Mouse (Mus musculus) ovary, adult 10 weeks (tissue): ENCODE results near the gene Lao1. TPM values are rescaled to one million over a fixed set of nuclear protein-coding genes. Genes with fewer than 3 reads are reported as not detected.

ENCODE experiments used
- polyA plus RNA-seq: library from polyadenylated mRNA; stranded (reverse); fragments of 350-450 nt; fragmentation: Illumina TruSeq; extraction: RNeasy Lipid Tissue Mini Kit (QIAGEN cat#74804); gene quantifications from one replicate; pipeline ENCODE4 v1.2.3, GENCODE M21; 2014

Gene Lao1
- polyA plus RNA-seq, result 0.43 TPM

GRCm38 (mm10) chr4:118961141-118961628 is at the start of gene Lao1:
Gene Lao1, plus strand, starts transcription at chr4:118961578.

GRCm38 (mm10) chr4:118917365-118917764 is 44.0 kb upstream of the Lao1 start, which contains the start of gene Olfr1329:
Gene Olfr1329, minus strand, starts transcription at chr4:118917465.

GRCm38 (mm10) chr4:118938512-118938911 is 22.9 kb upstream of the Lao1 start, which contains the start of gene Olfr1328:
Gene Olfr1328, minus strand, starts transcription at chr4:118938612.

Other genes with a start within 250 kb of the Lao1 start
- not detected for gene Olfr1340, start 241.4 kb upstream of the Lao1 start, polyA plus RNA-seq
- gene Olfr1339, start 229.4 kb upstream of the Lao1 start, polyA plus RNA-seq, result not detected
- not detected for gene Olfr1338, start 202.8 kb upstream of the Lao1 start, polyA plus RNA-seq
- not detected for gene Olfr1337, start 179.0 kb upstream of the Lao1 start, polyA plus RNA-seq
- gene Olfr1335, start 151.6 kb upstream of the Lao1 start, polyA plus RNA-seq, result not detected
- gene Olfr1333, start 125.3 kb upstream of the Lao1 start, polyA plus RNA-seq, result not detected
- not detected for gene Olfr1331, start 96.9 kb upstream of the Lao1 start, polyA plus RNA-seq
- gene Olfr1330, start 73.0 kb upstream of the Lao1 start, polyA plus RNA-seq, result not detected
- gene Olfr1329, start 44.1 kb upstream of the Lao1 start, polyA plus RNA-seq, result not detected
- not detected for gene Olfr1328, start 23.0 kb upstream of the Lao1 start, polyA plus RNA-seq
- gene Slc2a1, start 147.1 kb downstream of the Lao1 start, polyA plus RNA-seq, result 5.2 TPM
- gene Zfp691, start 212.6 kb downstream of the Lao1 start, polyA plus RNA-seq, result 0.63 TPM
- 4.1 TPM for gene Ermap, start 228.4 kb downstream of the Lao1 start, polyA plus RNA-seq
- 18.0 TPM for gene Svbp, start 233.7 kb downstream of the Lao1 start, polyA plus RNA-seq